Mouse (Mus musculus) forebrain, postnatal 0 days (tissue): ENCODE results near the gene Gtsf1. TPM values are rescaled to one million over a fixed set of nuclear protein-coding genes. Genes with fewer than 3 reads are reported as not detected.

Experiments
- ATAC-seq: fragments of 200-750 bp; cut with Nextera tagmentation; 2 replicates; pipeline ENCODE4 v1.8.0; 2017; ENCODE audit warnings: mild to moderate bottlenecking, moderate library complexity
- DNase-seq: peaks from one replicate; pipeline ENCODE4 v3.0.0-alpha.2; 2015
- H3K27ac ChIP-seq: fragments of 300-500 bp; sonication (generic); 2 replicates; pipeline ENCODE4 v1.5.1; 2014; ENCODE audit warnings: low read depth, mild to moderate bottlenecking, antibody characterized with exemption, low read length, moderate library complexity, mixed read lengths
- H3K27me3 ChIP-seq: fragments of 300-500 bp; sonication (generic); 2 replicates; pipeline ENCODE4 v1.6.1; 2014; ENCODE audit warnings: mild to moderate bottlenecking, low read length, mixed read lengths; ENCODE audit not compliant: insufficient read depth
- H3K36me3 ChIP-seq: fragments of 300-500 bp; sonication (generic); 2 replicates; pipeline ENCODE4 v1.6.1; 2014; ENCODE audit warnings: mild to moderate bottlenecking, moderate library complexity; ENCODE audit not compliant: insufficient read depth
- H3K4me1 ChIP-seq: fragments of 300-500 bp; sonication (generic); 2 replicates; pipeline ENCODE4 v1.6.1; 2014; ENCODE audit warnings: antibody characterized with exemption; ENCODE audit not compliant: insufficient read depth
- H3K4me2 ChIP-seq: fragments of 300-500 bp; sonication (generic); 2 replicates; pipeline ENCODE4 v1.6.1; 2014; ENCODE audit warnings: low read depth, mild to moderate bottlenecking, moderate library complexity
- H3K4me3 ChIP-seq: fragments of 300-500 bp; sonication (generic); 2 replicates; pipeline ENCODE4 v1.5.1; 2014; ENCODE audit warnings: low read depth, low read length, mixed read lengths
- H3K9ac ChIP-seq: fragments of 300-500 bp; sonication (generic); 2 replicates; pipeline ENCODE4 v1.6.1; 2014; ENCODE audit warnings: mild to moderate bottlenecking
- H3K9me3 ChIP-seq: fragments of 300-500 bp; sonication (generic); 2 replicates; pipeline ENCODE4 v1.6.1; 2016; ENCODE audit warnings: low read length
- CTCF ChIP-seq: sonication (generic); IDR thresholded peaks from 2 replicates; pipeline ENCODE4 v1.5.1; 2016; ENCODE audit warnings: antibody characterized with exemption, control low read depth, low read depth
- WGBS: fragments of 180-500 bp; shearing (Covaris S2); extraction: QIAGEN DNeasy Blood & Tissue Kit; methylation state at CpG from one replicate; pipeline ENCODE4 v1.1.7; 2014; 5-methylcytosine and 5-hydroxymethylcytosine counted together
- polyA plus RNA-seq: library from polyadenylated mRNA; unstranded; fragments of >200 nt; fragmentation: Nextera tagmentation; extraction: Ambion mirVana; gene quantifications from 2 replicates; pipeline ENCODE4 v1.2.1, GENCODE M21; 2015
- total RNA-seq: library from RNA; depleted of rRNA; stranded (reverse); fragments of >200 nt; gene quantifications from 2 replicates; pipeline ENCODE4 v1.2.3, GENCODE M21; 2014

Gene Gtsf1
- total and polyA plus RNA-seq, 2 experiments from 2014 or later = not detected

GRCm38 (mm10) chr15:103362950-103363349 is 67.3 kb downstream of the Gtsf1 start:
- DNase-seq = no peak
- Histone ChIP-seq H3K36me3 (no peaks in the 10 kb centered on the region), H3K27ac (no peak overlapping the region), H3K9me3 (no peaks in the 10 kb centered on the region), H3K9ac (no peak overlapping the region), H3K4me3 (no peak overlapping the region), H3K27me3 (0 out of 2 replicates have a peak, but pooled peaks cover 1% of the 10 kb centered on the region), H3K4me1 (peaks cover 11% of the 10 kb centered on the region), H3K4me2 (no peak overlapping the region)
- no peak for ATAC-seq
- whole genome bisulfite sequencing = 88% methylated on average over 3 of the region's 3 CpGs
- no peak for TF ChIP-seq CTCF

- ATAC-seq = no peak
- H3K27ac ChIP-seq = no peak overlapping the region
- H3K9ac ChIP-seq = no peak overlapping the region
- no peaks in the 10 kb centered on the region for H3K9me3 ChIP-seq
- H3K4me3 ChIP-seq = no peak overlapping the region
- H3K27me3 ChIP-seq = no peaks in the 10 kb centered on the region
- no peak overlapping the region for H3K4me2 ChIP-seq
- peaks cover 11% of the 10 kb centered on the region for H3K4me1 ChIP-seq
- no peaks in the 10 kb centered on the region for H3K36me3 ChIP-seq
- TF ChIP-seq CTCF = no peak
- 77% methylated on average over 6 of the region's 7 CpGs for WGBS
- DNase-seq = no peak
Measured at GRCm38 (mm10) chr15:103362333-103362732, 67.9 kb downstream of the Gtsf1 start.

- TF ChIP-seq CTCF = no peak
- Histone ChIP-seq H3K4me3 (no peak overlapping the region), H3K9ac (no peak overlapping the region), H3K36me3 (no peaks in the 10 kb centered on the region), H3K27ac (no peak overlapping the region), H3K4me1 (peaks cover 6% of the 10 kb centered on the region), H3K9me3 (no peaks in the 10 kb centered on the region), H3K4me2 (no peak overlapping the region), H3K27me3 (no peaks in the 10 kb centered on the region)
- 86% methylated on average over 1 of the region's 1 CpGs for WGBS
- DNase-seq (no peak), ATAC-seq (no peak)
Measured at GRCm38 (mm10) chr15:103361269-103361668, 69.0 kb downstream of the Gtsf1 start.

GRCm38 (mm10) chr15:103359869-103360602 is 70.2 kb downstream of the Gtsf1 start:
- Histone ChIP-seq H3K9ac (no peak overlapping the region), H3K4me3 (no peak overlapping the region), H3K27ac (no peak overlapping the region), H3K4me2 (no peak overlapping the region), H3K36me3 (no peaks in the 10 kb centered on the region), H3K9me3 (no peaks in the 10 kb centered on the region), H3K27me3 (no peaks in the 10 kb centered on the region), H3K4me1 (no peaks in the 10 kb centered on the region)
- ATAC-seq (peak; percentile 50; the same call in 1 of the 2 replicates), DNase-seq (peak; percentile 32)
- WGBS = 81% methylated on average over 5 of the region's 5 CpGs
- no peak for TF ChIP-seq CTCF

- no peak overlapping the region for H3K4me3 ChIP-seq
- DNase-seq = no peak
- H3K36me3 ChIP-seq = no peaks in the 10 kb centered on the region
- ATAC-seq = no peak
- no peaks in the 10 kb centered on the region for H3K9me3 ChIP-seq
- H3K4me2 ChIP-seq = no peak overlapping the region
- H3K27ac ChIP-seq = no peak overlapping the region
- TF ChIP-seq CTCF = no peak
- no peaks in the 10 kb centered on the region for H3K4me1 ChIP-seq
- no peak overlapping the region for H3K9ac ChIP-seq
- H3K27me3 ChIP-seq = no peaks in the 10 kb centered on the region
- 89% methylated on average over 1 of the region's 1 CpGs for WGBS
Measured at GRCm38 (mm10) chr15:103359122-103359510, 71.2 kb downstream of the Gtsf1 start.

- DNase-seq = no peak
- H3K4me1 ChIP-seq = no peaks in the 10 kb centered on the region
- no peak for TF ChIP-seq CTCF
- no peak overlapping the region for H3K4me3 ChIP-seq
- no peaks in the 10 kb centered on the region for H3K36me3 ChIP-seq
- ATAC-seq = no peak
- H3K9ac ChIP-seq = no peak overlapping the region
- WGBS = 44% methylated on average over 4 of the region's 4 CpGs
- no peaks in the 10 kb centered on the region for H3K9me3 ChIP-seq
- H3K27me3 ChIP-seq = no peaks in the 10 kb centered on the region
- no peak overlapping the region for H3K4me2 ChIP-seq
- no peak overlapping the region for H3K27ac ChIP-seq
Measured at GRCm38 (mm10) chr15:103358278-103359121, 71.8 kb downstream of the Gtsf1 start.

GRCm38 (mm10) chr15:103357817-103358216 is 72.5 kb downstream of the Gtsf1 start:
- no peak overlapping the region for H3K9ac ChIP-seq
- H3K4me3 ChIP-seq = no peak overlapping the region
- ATAC-seq (no peak), DNase-seq (no peak)
- no peak for TF ChIP-seq CTCF
- no peak overlapping the region for H3K4me2 ChIP-seq
- no peaks in the 10 kb centered on the region for H3K4me1 ChIP-seq
- H3K27ac ChIP-seq = no peak overlapping the region
- H3K36me3 ChIP-seq = no peaks in the 10 kb centered on the region
- H3K27me3 ChIP-seq = no peaks in the 10 kb centered on the region
- whole genome bisulfite sequencing = 77% methylated on average over 4 of the region's 4 CpGs
- H3K9me3 ChIP-seq = no peaks in the 10 kb centered on the region
